Mouse (Mus musculus) lung, postnatal 36 days (tissue): ENCODE measurements around the gene Tex21.
"Not testable (repeated sequence)": the region's sequence is repeated elsewhere in the genome, so short reads cannot be mapped to it uniquely, and the experiment has no call there.

ENCODE experiments used
- DNase-seq: peaks from one replicate; pipeline ENCODE4 v3.0.0; 2022; ENCODE audit warnings: mixed read lengths

The Tex21 gene

DNA sequence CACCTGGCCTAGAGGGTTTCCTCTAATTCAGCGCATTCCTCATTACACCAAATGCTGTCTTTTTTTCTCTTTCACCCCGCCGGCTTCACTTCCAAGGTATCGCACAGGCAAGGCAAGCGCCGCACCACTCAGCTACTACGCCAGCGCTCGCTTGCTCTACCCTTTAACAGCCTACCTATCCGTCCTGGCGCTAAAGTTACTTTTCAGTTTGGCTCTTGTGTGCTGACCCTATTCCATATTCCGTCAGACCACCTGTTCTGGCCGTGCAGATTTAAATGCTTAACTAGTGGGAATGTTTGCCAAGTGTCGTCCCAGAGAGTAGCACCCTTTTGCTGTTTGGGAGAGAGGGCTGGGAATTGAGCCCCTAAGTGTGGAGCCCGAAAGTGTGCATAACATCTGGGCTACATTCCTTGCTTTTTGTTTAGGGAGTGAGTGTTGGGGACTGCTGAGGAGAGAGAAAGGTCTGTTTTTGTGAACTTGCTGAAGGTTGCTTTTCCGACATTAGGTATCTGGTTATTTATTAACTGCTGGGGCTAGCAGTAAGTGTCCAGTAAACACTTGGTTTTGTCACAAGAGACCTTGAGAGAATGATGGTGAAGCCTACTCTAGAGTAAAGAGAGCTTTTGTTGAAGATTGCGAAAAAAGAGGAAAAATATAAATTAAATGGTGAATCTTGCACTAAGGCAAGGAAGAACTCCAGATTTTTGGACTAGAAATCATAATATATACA is 9.7 kb upstream of the Tex21 start:
- DNase-seq, result peak; percentile 59

- peak; percentile 28 for DNase-seq
Measured at GRCm38 (mm10) chr12:76255499-76255875, 8.9 kb upstream of the Tex21 start.

DNA sequence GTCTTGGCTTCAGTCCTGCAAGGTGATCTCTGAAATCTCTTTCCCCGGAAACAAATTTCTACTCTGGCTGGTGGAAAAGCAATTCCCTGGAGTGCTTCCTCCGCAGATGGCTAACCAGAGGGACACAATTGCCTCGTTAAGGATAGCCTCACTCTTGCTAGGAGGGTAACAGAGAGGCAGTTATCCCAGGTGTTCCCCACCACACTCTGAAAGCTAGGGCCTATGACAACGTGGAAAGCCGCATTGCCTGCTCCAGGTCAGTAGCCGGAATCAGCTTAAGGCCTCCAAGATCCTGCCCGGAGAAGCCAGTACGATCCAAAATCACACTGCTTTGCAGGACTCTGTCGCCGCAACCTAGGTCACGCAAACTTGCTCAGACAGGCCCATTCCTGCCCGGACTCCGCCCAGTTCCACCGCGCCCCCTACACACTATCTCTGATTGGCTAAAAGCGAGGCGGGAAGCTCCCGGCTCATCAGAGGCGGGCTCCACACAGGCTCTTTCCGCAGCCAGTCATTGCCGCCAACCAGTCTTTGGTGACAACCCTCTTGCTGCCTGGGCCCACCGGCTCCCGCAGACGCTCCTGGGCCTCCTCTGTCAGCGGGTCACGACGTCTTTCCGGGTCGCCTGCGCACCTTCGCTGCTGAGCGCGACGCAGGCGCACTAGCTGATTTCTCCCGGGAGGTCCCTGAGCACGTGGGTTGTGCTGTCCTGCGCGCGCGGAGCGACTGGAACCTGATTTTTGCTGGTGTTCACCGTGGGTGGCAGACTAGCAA is 8.4 kb upstream of the Tex21 start, which contains the start of gene Mthfd1:
Gene Mthfd1, plus strand, starts transcription at position 574 of the 774 bp plus-strand sequence.
- DNase-seq, result peak; percentile 96

DNA sequence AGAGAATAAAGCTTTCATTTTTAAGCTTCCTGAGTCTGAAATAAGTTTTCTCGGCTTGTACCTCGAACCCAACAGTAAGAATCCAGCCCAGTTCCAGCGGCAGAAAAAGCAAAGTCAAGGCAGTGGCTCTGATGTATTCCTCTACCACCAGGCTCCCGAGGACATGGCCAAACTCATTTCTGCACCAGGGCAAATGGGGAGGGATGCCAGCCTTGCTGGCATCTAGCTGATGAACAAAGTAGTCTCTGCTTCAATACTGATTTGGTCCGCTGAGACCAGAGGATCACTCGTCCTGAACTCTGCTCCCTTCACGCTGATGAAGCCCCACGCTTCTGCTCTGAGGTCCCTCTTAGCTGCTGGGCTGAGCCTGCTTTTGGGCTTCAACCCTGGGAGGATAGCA is 7.4 kb upstream of the Tex21 start:
- DNase-seq, result no peak

- no peak for DNase-seq
Measured at GRCm38 (mm10) chr12:76253591-76253990, 7.0 kb upstream of the Tex21 start.

DNA sequence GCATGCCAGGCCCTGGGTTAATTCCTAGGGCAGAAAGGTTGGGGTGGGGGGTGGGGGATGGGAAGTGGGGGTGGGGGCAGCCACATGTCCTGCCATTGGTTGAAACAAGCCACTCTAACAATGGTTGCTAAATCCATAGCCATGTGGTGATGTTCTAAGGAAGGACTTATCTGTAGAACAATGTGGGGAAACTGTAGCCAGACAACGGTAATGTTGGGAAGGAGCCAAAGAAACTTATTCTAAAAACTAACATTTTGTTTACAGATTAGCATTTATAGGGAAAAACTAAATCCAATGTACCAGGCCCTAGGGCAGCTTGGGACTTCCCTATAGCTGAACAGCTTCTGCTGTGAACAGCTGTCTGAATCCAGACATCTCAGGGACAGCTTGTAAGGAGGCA is 6.5 kb upstream of the Tex21 start:
- DNase-seq, result no peak

GRCm38 (mm10) chr12:76244981-76245380 is 1.6 kb downstream of the Tex21 start:
- no peak for DNase-seq

DNA sequence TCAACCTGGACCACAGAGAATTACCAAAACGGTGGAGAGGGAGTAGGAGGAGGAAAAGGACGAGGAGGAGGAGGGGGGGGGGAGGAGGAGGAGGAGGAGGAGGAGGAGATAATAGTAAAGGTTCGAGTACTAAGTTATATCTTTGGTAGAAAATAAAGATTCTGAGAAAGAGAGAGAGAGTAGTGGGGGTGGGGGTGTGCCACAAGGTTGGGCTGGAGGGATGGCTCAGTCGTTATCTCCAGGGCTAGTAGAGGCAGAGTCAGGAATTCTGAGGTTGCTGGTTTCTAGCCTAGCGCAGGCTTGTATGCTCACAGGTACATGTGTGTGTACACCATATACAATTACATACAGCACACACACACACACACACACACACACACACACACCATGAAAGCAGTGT is 4.7 kb downstream of the Tex21 start:
- DNase-seq, result no peak

DNA sequence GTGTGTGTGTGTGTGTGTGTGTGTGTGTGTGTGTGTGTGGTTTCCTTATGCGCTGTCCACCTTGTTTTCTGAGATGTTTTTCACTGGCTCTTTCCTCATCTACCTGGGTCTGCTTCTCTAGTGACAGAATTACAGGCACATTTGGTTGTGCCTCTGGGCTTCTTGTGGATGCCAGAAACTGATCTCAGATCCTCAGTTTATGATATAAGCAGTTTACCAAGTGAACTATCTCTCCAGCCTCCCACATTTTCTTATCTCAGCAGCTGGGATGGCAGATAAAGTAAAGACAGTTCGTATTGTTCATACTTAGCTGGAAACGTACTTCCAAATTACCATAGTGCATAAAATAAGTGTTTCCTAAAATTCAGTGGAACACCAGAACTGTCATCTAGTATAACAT is 5.5 kb downstream of the Tex21 start:
- no peak for DNase-seq

GRCm38 (mm10) chr12:76240670-76241069 is 5.9 kb downstream of the Tex21 start:
- DNase-seq, result no peak

DNA sequence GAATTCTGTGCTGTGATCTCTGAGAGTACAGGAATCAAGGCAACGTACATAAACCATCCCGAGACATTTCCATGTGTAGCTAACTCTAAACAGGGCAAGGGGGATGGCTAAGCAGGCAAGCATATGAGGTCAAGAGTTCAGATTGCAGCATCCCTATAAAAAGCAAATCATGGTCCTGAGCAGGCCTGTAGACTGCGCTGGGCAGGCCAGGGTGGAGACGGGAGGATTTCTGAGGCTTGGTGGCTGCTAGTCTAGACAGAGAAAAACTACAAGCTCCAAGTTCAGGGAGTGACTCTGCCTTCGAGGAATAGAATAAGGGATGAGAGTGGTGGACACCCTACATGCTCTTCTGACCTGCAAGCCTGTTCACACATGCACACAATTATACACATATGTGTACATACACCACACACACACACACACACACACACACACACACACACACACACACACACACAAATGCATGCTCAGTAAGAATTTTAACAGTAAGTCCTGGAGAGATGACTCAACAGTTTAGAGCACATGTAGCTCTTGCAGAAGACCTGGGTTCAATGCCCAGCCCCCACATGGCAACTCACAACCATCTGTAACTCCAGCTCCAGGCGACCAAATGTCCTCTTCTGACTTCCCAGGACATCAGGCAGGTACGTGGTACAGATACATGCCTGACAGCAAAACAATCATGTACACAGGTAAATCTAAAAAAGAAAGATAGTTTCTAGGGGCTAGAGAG is 6.5 kb downstream of the Tex21 start:
- no peak for DNase-seq

GRCm38 (mm10) chr12:76239145-76239838 is 7.3 kb downstream of the Tex21 start:
- DNase-seq, result no peak

DNA sequence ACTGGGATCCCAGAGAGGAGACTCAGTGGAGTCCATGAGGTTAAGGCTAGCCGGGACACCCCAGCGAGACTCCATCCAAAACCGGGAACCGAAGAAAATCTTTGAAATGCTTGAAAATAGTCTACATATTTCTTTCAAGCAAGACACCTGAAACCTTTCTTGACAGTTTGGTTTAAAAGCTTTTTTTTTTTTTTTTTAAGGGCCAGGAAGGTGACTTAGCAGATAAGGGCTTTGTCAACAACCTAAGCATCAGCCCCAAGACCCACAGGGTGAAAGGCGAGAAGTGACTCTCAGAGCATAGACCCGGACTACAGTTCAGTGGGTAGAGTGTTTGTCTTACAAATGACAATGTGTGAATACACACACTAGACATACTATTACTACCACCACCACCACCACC is 11.3 kb downstream of the Tex21 start:
- no peak for DNase-seq

- no peak for DNase-seq
Measured at GRCm38 (mm10) chr12:76230644-76231043, 15.9 kb downstream of the Tex21 start.

DNA sequence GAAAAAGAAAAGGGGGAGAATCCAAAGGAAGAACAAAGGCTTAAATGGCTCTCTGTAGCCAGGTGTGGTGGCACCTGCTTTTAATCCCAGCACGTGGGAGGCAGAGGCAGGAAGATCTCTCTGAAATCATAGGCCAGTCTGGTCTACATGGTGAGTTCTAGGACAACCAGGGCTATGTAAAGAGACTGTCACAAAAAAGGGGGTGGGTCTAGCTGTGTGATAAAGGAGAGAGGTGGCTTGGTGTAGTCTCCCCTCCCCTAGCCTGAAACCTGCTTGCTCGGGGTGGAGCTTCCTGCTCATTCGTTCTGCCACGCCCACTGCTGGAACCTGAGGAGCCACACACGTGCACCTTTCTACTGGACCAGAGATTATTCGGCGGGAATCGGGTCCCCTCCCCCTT is 24.4 kb downstream of the Tex21 start:
- DNase-seq, result not testable (repeated sequence)

- DNase-seq, result no peak
Measured at GRCm38 (mm10) chr12:76216716-76217115, 29.8 kb downstream of the Tex21 start.

DNA sequence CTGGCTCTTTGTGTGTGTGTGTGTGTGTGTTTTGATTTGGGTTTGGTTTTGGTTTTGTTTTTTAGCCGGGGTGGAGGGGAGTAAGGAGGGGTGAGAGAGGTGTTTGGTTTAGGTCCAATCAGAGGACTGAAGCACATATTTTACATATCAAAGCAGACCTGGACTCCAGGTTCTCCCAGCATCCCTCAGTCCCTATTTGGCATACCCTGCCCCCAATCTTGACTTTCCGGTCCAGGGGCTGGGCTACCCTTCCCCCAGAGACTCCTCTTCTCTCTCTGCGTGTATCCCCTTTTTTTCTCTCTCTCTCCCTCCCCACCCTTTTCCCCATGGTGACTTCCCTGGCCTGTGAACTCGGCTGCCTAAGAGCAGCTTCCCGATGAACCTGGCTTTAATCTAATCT is 31.4 kb downstream of the Tex21 start:
- DNase-seq, result no peak

DNA sequence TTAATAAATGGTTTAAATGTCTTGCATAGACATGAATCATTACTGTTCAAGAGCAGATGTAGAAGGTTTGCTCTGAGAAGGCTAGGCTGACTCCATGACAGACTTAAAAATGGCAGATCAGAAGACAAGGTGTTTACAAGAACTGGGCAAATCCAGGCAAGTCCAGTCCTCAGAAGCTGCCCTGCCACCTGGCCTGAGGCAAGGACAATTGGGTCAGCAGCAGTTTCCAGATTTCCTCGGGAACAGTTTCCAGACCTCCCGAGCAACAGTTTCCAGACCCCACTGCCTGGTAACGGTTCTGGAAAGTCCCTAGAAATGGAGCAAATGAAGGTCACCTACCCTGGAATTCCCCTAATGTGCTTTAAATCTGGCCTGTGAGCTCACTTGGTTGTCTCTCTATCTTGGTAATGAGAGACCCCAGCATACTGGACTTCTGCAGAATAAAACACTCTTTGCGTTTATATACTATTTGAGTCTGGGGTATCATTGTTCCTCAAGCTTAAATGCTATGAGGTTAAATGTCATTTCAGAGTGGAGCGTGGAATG is 37.0 kb downstream of the Tex21 start:
- no peak for DNase-seq

DNA sequence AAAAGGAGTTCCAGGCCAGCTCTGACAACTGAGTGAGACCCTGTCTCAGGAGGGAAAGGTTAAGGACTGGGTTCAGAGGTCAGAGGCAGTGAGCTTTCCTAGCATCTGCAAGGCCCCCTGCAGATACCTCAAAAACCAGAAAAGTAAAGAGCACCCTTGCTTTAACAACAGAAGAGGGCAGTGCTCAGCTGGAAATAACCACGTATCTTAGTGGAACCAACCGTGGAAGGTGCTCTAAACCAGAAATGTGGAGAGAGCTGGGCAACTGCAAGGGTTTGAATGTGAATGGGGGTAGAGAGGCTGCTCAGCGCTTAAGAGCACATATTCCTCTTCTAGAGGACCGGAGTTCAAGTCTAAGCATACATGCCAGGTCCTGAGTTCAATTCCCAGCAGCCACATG is 46.2 kb downstream of the Tex21 start:
- DNase-seq, result no peak

DNA sequence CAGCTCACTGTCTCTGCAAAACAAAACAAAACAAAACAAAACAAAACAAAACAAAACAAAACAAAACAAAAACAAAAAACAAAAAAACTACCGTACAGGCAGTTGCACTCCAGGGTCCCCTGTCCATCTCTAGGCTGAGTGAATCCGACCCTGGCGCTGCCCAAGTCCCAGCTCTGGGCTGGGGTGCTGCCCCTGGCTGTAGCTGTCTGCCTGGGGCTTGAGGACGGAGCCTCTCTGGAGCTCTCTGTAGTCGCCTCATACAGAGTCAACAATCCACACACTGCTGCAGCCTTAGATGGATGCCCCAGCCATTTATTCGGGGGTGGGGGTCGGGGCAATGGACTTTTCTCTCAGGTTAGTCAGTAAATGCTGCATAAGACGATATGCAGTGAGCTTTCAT is 49.5 kb downstream of the Tex21 start:
- no peak for DNase-seq

DNA sequence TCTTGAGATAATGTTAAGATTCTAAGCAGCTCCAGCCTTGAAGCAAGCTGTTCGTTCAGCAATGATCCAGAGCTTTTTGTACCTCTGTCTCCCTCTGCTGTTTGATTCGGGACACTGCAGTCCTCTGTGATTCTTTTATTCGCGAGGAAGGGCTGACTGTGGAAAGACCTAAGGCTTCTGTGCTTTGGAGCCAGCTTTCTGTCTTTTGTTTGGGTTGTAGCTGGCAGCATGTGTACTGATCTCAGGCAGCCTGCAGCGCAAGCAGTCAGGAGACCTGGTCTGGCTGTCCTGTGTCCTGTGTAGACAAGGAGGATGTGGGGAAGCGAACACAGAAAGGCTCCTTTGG is 49.9 kb downstream of the Tex21 start:
- peak; percentile 88 for DNase-seq

- peak; percentile 94 for DNase-seq
Measured at GRCm38 (mm10) chr12:76195912-76196708, 50.4 kb downstream of the Tex21 start.
